Mouse (Mus musculus) monocyte, adult 5-6 weeks (primary cell): ENCODE results near the gene Rfng. TPM values are rescaled to one million over a fixed set of nuclear protein-coding genes. Genes with fewer than 3 reads are reported as not detected.
"Not testable (repeated sequence)": the region's sequence is repeated elsewhere in the genome, so short reads cannot be mapped to it uniquely, and the experiment has no call there.

Experiments used
- ATAC-seq: fragments of 153-309, 156-312 bp; replicated peaks from 2 replicates; pipeline ENCODE4 v1.8.0; 2017; ENCODE audit warnings: mild to moderate bottlenecking; ENCODE audit not compliant: low TSS enrichment, insufficient number of reproducible peaks, severe bottlenecking, poor library complexity, low FRiP score
- total RNA-seq: library from RNA; stranded (forward); fragments of 200-1000, 200-491, 200-594 nt; gene quantifications from 3 replicates; pipeline ENCODE4 v1.2.3, GENCODE M21; 2017

The Rfng gene
- total RNA-seq, 1 experiment from 2014 or later: 1.0 TPM

DNA sequence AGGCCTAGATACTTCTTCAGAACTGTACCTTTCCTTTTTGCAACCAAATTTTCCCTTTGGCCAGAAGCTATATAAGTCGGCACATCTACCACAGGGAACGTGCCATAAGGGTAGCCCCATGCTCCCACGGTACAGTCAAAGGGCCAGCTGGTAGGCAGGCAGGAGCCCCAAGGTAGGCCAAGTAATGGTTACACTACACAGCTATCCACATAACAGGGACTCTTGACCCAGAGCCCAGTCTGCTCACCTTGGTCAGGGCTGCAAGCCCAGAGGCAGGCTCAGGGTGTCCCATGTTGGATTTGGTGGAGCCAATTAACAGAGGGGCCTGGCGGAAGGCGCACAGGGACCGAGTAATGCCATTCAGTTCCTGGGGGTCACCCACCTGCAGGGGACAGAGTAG, 35.5 kb upstream of the Rfng start:
- ATAC-seq: no peak

- no peak for ATAC-seq
Observed at GRCm38 (mm10) chr11:120818251-120818650, 34.2 kb upstream of the Rfng start.

DNA sequence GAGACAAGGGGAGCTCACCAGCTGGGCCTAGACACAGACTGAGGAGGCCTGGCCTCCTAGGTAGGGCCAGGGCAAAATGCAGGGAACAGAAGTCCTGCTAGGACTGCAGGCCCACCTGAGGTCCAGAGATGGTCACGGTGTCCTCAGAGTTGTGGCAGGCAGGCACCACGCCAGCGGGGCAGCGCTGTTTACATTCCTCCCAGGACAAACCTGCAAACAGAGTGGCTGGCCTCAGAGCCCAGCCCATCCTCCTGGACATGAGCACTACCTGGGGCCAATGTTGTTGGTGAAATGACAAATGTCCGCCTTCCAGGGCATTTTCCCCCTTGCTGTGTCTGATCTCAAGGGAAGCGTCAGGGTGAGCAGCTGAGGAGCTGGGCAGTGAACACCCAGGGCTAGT, 33.4 kb upstream of the Rfng start:
- no peak for ATAC-seq

DNA sequence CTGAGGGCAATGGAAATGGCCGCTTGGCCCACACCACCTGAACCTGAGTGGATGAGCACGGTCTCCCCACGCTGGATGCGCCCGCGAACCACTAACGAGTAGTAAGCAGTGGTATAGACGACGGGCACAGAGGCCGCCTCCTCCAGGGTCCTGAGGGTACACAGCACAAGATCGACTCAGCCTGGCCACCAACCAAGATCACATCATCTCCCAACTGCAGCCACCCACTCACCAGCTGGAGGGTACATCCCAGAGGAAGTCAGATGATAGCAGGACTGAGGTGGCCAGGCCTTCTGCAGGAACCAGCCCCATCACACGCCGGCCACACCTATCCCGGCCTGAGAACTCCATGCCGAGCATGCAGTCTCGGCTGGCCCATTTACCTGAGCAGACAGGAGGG, 28.1 kb upstream of the Rfng start:
- ATAC-seq: no peak

- ATAC-seq: no peak
Observed at GRCm38 (mm10) chr11:120808010-120808409, 24.0 kb upstream of the Rfng start.

GRCm38 (mm10) chr11:120805375-120806298, 21.6 kb upstream of the Rfng start:
- no peak for ATAC-seq

GRCm38 (mm10) chr11:120804769-120805168, 20.8 kb upstream of the Rfng start:
- no peak for ATAC-seq

- no peak for ATAC-seq
Observed at GRCm38 (mm10) chr11:120804274-120804673, 20.3 kb upstream of the Rfng start.

DNA sequence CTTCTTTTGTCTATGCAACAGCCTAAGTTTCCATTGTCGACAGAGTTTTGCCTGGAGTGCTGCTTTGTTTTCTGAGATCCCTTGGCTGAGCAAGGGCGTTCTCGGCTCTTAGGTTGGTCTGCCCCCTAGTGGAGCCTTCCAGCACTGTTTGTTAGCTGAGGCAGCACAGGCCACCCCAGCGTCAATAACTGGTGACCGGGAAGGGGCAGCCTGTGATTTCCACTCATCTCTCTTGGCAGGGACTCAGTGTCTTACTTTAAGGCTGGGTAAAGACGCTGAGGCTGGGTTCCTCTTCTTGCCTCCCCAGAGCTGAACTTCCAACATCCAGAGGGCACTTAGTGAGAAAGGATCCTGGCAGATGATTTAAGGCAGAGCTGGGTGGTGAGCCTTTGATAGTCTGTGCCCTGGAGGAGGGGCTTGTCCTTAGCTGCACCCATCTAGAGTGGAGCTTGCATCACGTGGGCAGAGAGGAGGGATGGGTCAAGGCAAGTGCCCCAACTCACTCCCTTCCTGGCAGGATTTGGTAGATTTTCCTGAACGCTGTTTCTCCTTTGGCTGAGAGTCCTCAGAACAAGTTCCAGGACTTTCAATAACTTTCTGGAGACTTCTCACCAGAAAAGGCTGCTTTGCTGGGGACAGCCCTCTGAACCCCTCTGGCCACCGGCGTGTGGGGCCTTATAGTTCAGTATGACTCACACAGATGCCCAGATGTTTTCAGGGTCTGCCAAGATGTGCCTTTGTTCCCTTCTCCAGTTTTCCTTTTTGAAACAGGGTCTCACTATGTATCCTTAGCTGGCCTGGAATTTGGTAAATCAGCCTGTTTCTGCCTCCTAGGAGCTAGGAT, 16.3 kb upstream of the Rfng start:
- peak; percentile 80 for ATAC-seq

- ATAC-seq: no peak
Observed at GRCm38 (mm10) chr11:120799316-120799890, 15.4 kb upstream of the Rfng start.

- ATAC-seq: no peak
Observed at GRCm38 (mm10) chr11:120798244-120798643, 14.2 kb upstream of the Rfng start.

- ATAC-seq: no peak
Observed at GRCm38 (mm10) chr11:120796614-120796946, 12.6 kb upstream of the Rfng start.

GRCm38 (mm10) chr11:120795756-120796613, 12.0 kb upstream of the Rfng start, which contains the start of gene Dus1l:
Gene Dus1l (minus strand): TSS chr11:120796403.
- peak; percentile 90 for ATAC-seq

DNA sequence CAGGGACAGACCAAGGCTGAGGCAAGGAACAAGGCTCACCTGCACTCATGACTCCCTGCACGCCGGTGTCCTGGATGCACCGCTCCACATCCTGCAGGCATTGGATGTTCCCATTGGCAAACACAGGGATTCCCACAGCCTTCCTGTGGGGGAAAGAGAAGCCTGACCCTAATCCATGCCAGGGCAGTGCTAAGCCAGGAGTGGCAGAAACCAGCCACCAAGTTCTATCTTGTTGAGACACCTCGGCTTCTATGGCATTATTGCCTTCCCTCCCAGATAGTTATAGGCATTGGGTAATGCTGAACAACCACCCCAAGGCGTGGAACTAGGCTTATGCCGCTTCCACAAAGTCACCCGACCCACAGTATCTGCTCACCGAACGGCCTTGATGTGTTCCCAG, 8.6 kb upstream of the Rfng start:
- ATAC-seq: no peak

DNA sequence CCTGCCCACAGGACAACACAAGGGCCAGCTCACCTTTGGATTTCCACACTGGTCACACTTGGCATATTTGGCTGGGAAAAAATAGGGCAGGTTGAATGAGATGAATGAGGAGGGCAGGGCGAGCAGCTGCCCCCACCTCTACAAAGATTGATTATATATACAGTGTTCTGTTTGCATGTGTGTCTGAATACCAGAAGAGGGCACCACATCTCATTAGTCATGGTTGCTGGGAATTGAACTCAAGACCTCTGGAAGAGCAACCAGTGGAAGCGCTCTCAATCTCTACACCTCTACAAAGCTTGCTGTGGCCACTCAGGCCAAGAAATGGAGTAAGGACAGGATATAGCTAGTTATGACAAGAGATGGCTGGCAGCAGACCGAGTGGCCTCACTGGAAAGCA, 5.8 kb upstream of the Rfng start:
- no peak for ATAC-seq

GRCm38 (mm10) chr11:120789355-120789754, 5.3 kb upstream of the Rfng start:
- ATAC-seq: no peak

GRCm38 (mm10) chr11:120788460-120788859, 4.5 kb upstream of the Rfng start:
- ATAC-seq: not testable (repeated sequence)

DNA sequence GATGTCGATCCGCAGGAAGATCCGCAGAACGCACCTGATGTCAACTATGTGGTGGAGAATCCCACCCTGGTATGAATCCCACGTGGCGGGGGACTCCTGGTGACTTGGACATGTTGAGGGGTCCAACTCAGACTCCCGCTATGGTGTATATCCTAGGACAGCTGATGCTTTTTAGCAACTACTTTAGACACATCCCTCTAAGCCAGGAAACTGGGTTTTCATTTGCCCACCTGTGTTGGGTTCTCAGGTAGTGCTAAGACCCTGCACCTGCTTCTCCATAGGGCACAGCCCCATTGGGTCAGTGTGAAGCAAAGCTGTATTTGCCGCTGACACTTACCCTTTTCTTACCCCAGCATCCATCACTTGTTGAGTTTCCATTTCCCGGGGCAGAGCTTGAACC, 1.1 kb upstream of the Rfng start:
- no peak for ATAC-seq
